Mouse (Mus musculus) olfactory bulb, adult 2 months (tissue): Measurements from ENCODE around the gene Baz1a. TPM values are rescaled to one million over a fixed set of nuclear protein-coding genes. Genes with fewer than 3 reads are reported as not detected.

ENCODE experiments used
- H3K27ac ChIP-seq: fragments of 200-500 bp; 2 replicates; pipeline ENCODE4 v1.5.1; 2012; ENCODE audit warnings: low read depth, low read length; ENCODE audit not compliant: insufficient read depth
- H3K4me1 ChIP-seq: fragments of 200-500 bp; 2 replicates; pipeline ENCODE4 v1.6.1; 2012; ENCODE audit warnings: low read length; ENCODE audit not compliant: control insufficient read depth, insufficient read depth
- H3K4me3 ChIP-seq: fragments of 200-500 bp; 2 replicates; pipeline ENCODE4 v1.5.1; 2012; ENCODE audit warnings: mild to moderate bottlenecking, low read depth, low read length, moderate library complexity; ENCODE audit not compliant: insufficient read depth
- CTCF ChIP-seq: fragments of 200-500 bp; IDR thresholded peaks from 2 replicates; pipeline ENCODE4 v1.5.1; 2012; ENCODE audit warnings: low read depth, mild to moderate bottlenecking, low read length, moderate library complexity; ENCODE audit not compliant: insufficient read depth
- POLR2A ChIP-seq: fragments of 200-500 bp; IDR thresholded peaks from 2 replicates; pipeline ENCODE4 v1.6.1; 2012; ENCODE audit warnings: mild to moderate bottlenecking, low read depth, low read length, moderate library complexity; ENCODE audit not compliant: insufficient read depth
- WGBS: fragments of 180-500 bp; shearing (Covaris S2); methylation state at CpG from one replicate; pipeline ENCODE4 v1.1.7; 2018; 5-methylcytosine and 5-hydroxymethylcytosine counted together
- polyA plus RNA-seq: library from polyadenylated mRNA; stranded (reverse); fragments of >200 nt; gene quantifications from 2 replicates; pipeline ENCODE4 v1.2.4, GENCODE M21; 2012; ENCODE audit warnings: low replicate concordance; ENCODE audit not compliant: missing spikeins, insufficient read depth, insufficient read length

Gene Baz1a
- polyA plus RNA-seq, 1 experiment = not detected

DNA sequence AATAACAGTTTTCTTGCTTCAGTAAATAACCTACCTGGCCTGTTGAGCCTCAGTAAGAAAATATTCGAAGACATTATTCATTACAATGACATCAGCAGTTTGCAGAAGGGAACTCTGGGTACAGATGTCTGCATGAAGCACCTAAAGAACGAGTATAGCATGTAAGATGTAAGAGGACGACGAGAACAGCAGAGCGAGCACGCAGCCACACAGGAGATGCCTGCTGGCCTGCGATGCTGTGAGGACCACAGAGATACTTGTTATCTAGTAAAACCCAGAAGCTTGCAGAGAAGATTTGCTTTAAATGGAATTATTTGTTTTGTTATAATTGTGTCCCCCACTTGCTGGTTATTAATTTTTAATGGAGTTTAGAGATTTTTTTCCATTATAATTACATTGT, 39.1 kb upstream of the Baz1a start:
- H3K27ac ChIP-seq = no peak overlapping the region
- H3K4me3 ChIP-seq = no peak overlapping the region
- TF ChIP-seq CTCF (no peak), POLR2A (no peak)
- 95% methylated on average over 7 of the region's 7 CpGs for WGBS
- no peaks in the 10 kb centered on the region for H3K4me1 ChIP-seq

DNA sequence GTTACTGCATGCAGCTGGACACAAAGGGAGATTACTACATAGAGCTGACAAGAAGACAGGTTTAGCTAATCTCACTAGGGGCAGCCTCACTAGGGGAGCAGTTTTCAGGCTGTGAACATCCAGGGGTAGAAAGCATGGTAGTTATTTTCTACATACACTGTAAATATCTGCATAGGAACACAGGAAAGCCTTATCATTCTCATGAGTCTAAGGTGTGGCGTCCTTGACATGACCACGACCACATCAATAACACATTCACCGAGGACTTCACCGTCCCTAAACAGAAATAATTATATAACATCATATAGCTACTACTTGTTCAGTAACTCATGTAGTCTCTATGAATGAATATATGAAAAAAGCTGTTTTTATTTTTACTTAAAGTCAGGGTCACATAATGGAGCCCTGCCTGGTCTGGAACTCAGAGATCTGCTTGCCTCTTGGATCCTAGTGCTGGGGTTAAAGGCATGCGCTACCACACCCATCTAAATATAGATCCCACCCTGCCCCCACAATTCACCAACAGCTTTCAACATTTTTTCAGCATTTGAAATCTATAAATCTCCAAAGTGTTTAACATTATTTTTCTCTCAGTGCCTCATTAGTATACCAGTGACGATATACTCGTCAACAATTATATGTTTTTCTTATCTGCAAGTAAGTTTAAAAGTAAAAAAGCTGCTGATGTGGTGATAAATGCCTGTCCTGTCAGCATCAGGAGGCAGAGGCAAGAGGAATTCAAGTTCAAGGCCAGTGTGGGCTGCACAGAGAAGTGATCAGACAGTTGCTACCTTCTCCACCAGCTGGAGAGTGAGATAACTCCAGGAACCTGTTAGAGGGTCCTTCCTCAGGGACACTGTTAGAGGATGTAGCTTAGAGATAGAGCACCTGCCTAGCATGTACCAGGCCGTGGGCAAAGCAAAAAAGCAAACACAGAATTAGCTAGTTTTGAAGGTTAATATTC, 37.3 kb upstream of the Baz1a start:
- Histone ChIP-seq H3K4me3 (no peak overlapping the region), H3K4me1 (no peaks in the 10 kb centered on the region), H3K27ac (no peak overlapping the region)
- TF ChIP-seq POLR2A (no peak), CTCF (no peak)
- WGBS = 92% methylated on average over 8 of the region's 8 CpGs

DNA sequence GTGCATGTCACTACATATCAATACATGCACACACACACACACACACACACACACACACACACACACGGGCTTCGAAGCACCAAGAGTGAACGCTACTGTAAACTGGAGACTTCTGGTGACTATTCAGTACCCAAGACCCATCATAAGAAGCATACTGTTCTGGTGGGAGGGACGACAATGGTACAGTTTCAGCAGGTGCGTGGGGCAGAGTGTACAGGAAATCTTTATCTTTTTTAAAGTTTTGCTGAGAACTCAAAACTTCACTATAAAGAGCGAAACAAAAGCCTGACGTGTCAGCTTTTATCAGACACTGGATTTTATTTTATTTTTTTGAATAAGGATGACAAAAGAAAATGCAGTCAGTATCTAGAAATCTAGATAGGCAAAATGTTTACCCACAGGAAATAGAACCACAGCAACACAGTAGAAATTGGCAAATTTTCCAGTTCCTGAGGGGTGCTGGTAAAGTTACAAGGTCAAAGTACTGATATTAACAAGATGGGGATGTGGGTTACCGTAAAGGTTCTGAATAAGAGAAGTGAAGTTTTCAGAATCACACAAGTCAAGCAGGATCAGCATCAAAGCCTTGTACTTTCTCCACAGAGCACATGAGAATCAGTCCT, 35.7 kb upstream of the Baz1a start:
- H3K4me1 ChIP-seq = no peaks in the 10 kb centered on the region
- no peak overlapping the region for H3K4me3 ChIP-seq
- WGBS = 94% methylated on average over 8 of the region's 8 CpGs
- H3K27ac ChIP-seq = no peak overlapping the region
- no peak for TF ChIP-seq CTCF
- TF ChIP-seq POLR2A = no peak

DNA sequence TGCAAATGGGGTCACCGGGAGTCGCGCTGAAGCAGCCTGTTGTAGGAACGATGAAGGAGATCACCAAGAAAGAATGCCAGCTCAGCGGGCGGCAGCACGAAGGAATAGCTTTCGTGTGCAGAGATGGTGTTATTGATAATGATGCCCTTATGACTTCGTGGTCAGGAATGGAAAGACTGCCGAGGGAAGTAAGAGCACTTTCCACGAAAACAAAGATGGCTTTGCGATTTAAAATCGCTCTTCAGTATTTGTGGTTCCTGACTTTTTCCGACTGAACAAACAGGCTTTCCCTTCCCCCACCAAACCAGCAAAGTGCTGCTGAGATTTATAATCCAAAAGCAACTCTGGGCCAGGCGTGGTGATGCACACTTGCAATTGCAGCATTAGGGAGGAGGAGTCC, 26.9 kb upstream of the Baz1a start:
- no peak for TF ChIP-seq POLR2A
- TF ChIP-seq CTCF = no peak
- H3K4me1 ChIP-seq = no peaks in the 10 kb centered on the region
- WGBS = 83% methylated on average over 15 of the region's 15 CpGs
- no peak overlapping the region for H3K4me3 ChIP-seq
- no peak overlapping the region for H3K27ac ChIP-seq

DNA sequence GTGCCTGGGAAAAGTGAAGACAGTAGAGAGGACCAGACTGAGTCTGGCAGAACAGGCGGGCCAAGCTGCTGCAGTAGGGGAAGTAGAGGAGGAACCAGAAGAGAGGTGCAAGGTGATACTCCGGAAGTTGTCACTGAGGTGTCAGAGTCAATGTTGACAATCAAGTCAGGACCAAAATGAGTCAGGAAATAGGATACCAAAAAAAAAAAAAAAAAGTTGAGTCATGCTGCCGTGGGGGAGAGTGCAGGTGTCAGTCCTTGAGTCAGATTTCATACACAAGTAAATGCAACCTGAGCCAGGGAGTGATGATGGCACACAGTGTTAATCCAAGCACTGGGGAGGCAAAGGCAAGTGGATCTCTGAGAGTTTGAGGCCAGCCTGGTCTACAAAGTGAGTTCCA, 12.9 kb upstream of the Baz1a start:
- no peak overlapping the region for H3K4me3 ChIP-seq
- H3K27ac ChIP-seq = no peak overlapping the region
- TF ChIP-seq CTCF = no peak
- 79% methylated on average over 3 of the region's 3 CpGs for WGBS
- H3K4me1 ChIP-seq = no peaks in the 10 kb centered on the region

DNA sequence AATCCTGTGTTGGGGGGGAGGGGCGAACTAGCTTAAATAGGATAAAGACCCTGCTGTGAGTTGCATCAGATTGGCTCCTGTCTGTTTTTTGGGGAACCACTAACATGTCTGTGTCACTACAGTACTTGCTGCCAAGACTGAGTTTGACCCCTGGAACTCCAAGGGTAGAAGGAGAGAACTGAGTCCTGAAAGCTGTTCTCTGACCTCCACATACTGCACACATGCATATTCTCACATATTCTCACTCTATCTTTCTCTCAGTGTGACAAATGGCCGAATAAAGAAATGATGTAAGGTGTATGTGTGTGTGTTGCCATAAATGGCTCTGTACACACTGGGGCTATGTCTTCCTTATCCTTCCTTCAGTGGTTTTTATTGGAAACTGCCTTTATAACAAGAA, 9.1 kb upstream of the Baz1a start:
- TF ChIP-seq POLR2A = no peak
- TF ChIP-seq CTCF = no peak
- Histone ChIP-seq H3K4me3 (no peak overlapping the region), H3K27ac (no peak overlapping the region), H3K4me1 (no peaks in the 10 kb centered on the region)
- WGBS = 83% methylated on average over 2 of the region's 2 CpGs

DNA sequence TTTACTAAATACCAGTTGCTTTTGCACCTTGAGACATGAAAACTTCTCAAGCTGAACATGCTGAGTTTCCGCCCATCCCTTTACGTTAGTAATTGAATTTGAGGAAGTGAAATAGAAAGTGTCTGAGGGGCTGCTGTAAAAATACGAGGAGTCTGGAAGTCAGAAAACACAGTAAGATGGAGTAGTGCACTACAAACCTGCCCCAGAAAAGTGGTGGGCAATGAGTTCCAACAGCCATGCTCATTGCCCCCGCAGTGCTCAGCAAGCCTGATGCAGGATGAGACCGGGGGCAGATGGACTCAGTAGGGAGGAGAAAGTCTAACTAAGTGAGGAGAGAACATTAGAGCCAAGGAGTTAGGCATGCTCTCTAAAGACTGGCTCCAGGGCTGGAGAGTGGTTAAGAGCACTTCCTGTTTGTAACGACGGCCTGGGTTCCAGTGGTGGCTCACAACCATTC, 5.3 kb upstream of the Baz1a start:
- Histone ChIP-seq H3K4me1 (no peaks in the 10 kb centered on the region), H3K27ac (no peak overlapping the region), H3K4me3 (no peak overlapping the region)
- WGBS = 90% methylated on average over 7 of the region's 7 CpGs
- TF ChIP-seq CTCF (no peak), POLR2A (no peak)

DNA sequence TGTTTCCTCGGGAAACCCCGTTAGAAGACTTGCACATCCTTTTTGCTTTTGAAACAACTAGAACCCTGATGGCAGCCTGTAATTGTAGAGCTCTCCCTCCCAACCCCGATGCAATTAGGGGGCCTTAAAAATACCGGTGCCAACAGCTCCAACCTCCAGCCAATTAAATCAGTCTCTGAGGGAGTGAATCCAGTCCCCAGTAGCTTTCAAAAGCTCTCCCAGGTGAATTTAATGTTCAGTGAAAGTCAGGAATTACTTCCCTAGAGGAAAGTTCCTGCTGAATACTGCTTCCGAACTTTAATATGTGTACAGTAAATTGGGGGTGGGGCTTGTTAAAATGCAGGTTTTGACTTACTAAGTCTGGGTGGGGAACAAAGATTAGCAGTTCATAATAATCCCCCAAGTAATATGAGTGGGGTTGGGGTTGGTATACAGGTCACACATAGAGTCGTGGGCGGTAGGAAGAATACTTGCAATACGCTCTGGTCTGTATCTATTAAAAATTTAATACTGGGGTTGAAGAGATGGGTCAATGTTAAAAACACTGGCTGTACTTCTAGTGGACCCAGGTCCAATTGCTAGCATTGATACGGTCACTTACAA, 3.1 kb upstream of the Baz1a start:
- TF ChIP-seq CTCF (no peak), POLR2A (no peak)
- WGBS = 40% methylated on average over 9 of the region's 9 CpGs
- H3K4me1 ChIP-seq = no peaks in the 10 kb centered on the region
- no peak overlapping the region for H3K4me3 ChIP-seq
- no peak overlapping the region for H3K27ac ChIP-seq

DNA sequence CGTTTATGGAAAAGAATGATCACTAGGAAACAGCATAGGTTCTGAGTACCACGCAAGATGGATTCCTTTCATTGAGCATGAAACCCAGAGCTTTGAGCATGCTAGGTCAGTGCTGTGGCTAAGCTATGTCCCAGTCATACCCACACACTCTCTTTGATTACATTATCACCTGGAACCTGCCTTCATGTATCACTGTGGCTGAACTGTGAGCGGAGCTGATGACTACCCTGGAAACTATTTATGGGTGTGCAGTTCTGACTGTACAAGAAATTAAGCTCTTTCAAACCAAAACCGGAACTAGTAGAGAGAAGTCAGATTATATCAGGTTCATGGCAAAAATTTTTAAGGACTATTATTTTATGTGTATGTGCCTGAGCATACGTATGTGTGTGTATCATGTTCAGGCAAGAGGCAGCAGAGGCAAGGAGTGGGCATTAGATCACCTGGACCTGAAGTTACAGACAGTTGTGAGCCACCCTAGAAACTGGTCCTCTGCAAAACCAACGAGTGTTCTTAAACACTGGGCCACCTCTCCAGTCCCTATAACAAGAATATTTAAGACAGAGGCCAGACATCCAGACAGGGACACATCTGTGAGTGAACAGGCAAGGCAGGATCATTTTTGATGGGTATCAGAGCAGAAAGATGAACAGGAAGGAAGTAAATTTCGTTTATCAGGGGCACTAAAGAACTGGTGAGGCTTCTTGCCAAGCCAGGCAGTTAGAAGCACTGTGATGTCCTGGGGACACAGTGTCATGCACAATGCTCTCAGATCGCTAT, 2.4 kb upstream of the Baz1a start:
- 52% methylated on average over 8 of the region's 8 CpGs for WGBS
- TF ChIP-seq CTCF = no peak
- no peak for TF ChIP-seq POLR2A
- H3K4me3 ChIP-seq = no peak overlapping the region
- H3K4me1 ChIP-seq = no peaks in the 10 kb centered on the region
- H3K27ac ChIP-seq = no peak overlapping the region
